Mouse (Mus musculus) cerebellum, adult 11 months (tissue): ENCODE measurements around the gene Itgb4.

ENCODE experiments used
- DNase-seq: peaks from one replicate; pipeline ENCODE4 v3.0.0; 2022

The Itgb4 gene

GRCm38 (mm10) chr11:116030088-116030897 is 55.8 kb downstream of the Itgb4 start, which contains the start of gene Unk:
Gene Unk, plus strand, starts transcription at chr11:116030322.
- peak; percentile 99 for DNase-seq

- DNase-seq = no peak
Observed at GRCm38 (mm10) chr11:116030898-116031845, 56.7 kb downstream of the Itgb4 start.

GRCm38 (mm10) chr11:116034584-116034983 is 60.1 kb downstream of the Itgb4 start:
- no peak for DNase-seq

- DNase-seq = no peak
Observed at GRCm38 (mm10) chr11:116036671-116037070, 62.2 kb downstream of the Itgb4 start.

- no peak for DNase-seq
Observed at GRCm38 (mm10) chr11:116037826-116038225, 63.3 kb downstream of the Itgb4 start.

DNA sequence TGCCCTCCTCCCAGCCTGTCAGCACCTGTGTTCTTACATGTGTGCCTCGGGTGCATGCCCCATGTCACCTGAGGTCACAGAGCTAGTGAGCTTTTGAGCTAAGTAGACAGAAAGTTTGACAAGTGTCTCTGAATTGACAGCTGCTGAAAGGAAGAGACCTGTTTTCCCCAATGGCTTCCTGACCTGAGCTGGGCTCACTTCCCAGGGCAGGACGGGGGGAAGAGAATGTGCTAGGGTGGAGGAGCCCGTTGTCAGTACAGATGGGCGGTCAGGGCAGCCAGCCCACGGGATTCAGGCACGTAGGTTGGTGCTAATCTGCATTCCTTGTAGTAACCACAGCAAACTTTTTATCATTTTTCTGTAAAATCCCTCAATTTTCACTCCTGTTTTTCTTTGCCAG is 66.1 kb downstream of the Itgb4 start:
- no peak for DNase-seq

DNA sequence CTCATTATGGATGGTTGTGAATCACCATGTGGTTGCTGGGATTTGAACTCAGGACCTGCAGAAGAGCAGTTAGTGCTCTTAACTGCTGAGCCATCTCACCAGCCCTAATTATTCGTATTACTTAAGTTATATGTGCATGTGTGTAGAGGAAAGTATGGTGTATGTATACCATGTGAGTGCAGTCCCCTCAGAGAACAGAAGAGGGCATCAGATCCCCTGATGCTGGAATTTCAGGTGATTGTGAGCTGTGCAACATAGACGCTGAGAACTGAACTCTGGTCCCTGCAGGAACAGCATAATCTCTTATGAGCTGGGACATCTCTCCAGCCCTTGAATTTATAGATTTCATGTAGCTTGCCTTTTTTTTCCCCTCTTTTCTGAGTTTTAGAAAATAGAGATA is 67.3 kb downstream of the Itgb4 start:
- no peak for DNase-seq

DNA sequence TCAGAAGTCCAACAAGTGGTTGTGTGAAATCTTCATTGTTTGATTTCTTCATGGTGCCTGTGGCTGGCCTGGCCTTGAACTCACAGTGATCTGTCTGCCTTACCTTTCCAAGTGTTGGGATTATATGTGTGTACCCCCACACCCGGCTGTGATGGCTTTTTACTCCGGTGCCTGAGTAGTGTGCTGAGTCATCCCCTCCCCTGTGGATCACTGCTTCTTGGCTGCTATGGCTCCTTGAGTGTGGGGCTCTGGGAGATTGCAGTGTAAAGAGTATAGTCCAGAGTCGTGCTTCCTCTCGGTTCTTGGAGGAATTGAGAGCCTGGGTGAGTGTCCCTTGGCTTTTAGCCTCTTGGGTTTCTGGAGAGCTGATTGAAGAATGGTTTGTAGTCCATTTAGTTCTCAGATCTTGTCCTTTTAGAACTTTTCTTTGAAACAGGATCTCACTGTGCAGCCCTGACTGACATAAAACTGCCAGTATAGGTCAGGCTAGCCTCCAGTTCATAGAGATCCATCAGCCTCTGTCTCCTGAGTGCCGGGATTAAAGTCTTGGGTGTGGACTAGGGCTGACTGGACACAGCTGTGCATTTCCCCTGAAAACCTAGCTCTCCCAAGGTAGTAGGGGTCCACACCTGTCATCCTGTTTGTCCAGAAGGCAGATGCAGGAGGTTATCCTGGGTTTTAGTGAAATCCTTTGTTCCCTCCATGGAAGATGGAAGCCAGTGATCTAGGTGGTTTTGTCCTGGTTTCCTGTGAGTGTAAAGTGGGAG is 68.0 kb downstream of the Itgb4 start:
- no peak for DNase-seq

DNA sequence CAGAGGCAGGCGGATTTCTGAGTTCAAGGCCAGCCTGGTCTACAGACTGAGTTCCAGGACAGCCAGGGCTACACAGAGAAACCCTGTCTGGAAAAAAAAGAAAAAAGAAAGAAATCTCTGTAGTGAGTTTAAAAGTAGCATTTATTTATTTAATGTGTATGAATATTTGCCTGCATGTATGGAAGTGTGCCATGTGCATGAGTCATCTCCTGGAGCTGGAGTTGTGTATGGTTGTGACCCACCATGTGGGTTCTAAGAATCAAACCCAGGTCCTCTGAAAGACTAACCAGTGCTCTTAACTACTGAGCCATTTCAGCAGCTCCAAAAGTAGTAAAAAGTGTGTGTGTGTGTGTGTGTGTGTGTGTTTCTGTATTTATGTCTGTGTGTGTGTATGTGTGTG is 68.8 kb downstream of the Itgb4 start:
- DNase-seq = no peak

GRCm38 (mm10) chr11:116045173-116045572 is 70.7 kb downstream of the Itgb4 start:
- DNase-seq = no peak

DNA sequence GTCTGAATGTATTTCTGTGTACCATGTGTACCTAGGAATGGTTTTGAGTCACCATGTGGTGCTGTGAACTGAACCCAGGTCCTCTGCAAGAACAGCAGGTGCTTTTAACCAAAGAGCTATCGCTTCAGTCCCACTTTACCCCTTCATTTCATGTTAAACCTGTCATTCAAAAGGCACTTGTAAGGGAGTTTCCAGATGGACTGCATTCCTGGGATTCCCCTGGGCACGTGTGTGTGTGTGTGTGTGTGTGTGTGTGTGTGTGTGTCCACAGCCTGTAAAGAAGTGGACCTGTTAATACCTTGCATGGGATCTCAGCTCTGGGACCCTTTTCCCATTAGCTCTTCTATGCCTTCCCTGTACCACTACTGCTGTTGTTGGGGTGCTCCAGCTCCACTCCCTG is 75.1 kb downstream of the Itgb4 start:
- DNase-seq = no peak

DNA sequence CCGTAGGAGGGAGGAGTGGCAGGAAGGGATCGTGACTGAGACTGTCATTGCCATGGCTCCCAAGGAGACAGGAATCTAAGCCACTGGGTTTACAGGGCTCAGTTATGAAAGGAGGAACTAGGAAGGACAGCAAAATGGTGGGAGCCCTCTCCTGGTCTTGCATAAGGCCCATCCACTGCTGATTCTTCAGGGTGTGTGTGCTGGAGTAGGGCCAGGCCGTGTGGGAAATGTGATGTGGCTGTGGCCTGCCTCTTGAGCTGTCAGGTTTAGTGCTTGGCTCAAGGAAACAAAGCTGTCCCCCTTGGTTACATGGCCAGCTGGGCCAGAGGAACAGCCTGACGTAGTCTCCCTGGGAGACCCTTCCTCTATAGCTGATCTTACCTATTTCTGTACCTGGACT is 75.7 kb downstream of the Itgb4 start:
- no peak for DNase-seq

DNA sequence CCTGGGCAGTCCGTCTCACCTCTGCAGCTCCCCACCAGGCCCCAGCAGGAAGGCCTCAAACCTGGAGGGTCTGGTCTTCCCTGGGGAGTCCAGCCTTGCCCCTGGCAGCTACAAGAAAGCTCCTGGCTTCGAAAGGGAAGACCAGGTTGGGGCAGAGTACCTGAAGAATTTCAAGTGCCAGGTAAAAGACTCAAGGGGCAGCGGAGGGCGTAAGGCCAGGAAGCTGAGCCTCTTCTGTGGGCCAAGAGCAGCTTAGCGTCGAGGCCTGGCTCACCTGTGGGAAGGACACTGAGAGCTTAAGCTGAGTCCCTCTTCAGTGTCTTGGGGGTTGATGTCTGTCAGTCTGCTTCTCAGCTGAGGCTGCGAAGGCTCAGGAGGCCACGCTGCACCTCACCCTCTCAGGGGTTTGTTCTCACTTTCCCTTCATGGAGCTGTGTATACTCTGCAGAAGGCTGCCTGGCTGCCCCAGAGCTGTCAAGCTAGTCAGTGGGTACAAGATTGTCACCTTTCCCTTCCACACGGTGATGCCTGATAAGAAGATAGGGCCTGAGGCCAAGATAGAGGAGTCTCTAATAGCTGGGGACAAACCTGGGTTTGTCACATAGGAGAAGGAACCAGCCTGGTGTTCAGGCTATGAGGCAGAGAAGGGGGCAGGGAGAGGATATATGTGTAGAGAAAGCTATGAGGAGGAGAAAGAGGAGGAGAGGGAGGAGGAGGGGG is 79.2 kb downstream of the Itgb4 start:
- DNase-seq = no peak

- DNase-seq = no peak
Observed at GRCm38 (mm10) chr11:116055873-116056272, 81.4 kb downstream of the Itgb4 start.

DNA sequence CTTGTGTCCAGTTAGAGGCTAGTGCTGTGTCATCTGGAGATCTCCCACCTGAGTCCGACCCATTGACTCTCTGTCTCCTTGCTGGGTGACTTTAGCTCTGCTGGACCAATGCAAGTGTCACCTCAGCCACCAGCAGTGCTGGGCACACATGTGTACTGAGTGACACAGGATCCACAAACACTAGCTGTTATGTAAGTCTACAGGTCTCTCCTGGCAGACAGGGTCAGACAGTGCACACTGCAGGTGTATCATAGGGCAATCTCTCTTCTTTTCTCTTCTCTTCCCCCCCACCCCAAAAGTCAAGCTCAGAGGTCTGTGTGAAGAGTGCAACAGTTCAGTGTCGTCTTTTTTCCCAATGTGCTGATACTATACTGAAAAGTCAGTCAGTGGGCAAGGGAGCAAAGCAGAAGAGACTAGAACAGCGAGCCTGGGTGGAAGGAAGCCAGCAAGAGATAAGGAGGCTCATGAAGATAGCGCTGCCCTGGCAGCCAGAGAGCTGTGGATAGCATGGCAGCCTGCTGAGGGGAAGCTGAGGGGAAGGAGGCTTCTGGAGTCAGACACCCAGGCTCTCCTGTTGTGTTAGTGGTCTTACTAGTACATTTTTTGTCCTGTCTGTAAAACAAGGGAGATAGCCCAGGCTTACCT is 82.8 kb downstream of the Itgb4 start:
- no peak for DNase-seq
